Mouse (Mus musculus) forebrain, postnatal 0 days (tissue): ENCODE measurements at regions not wholly inside any gene's neighbourhood (a gene's known extent, or its start where the extent isn't known, plus 50 kb on each side); places are given as distances from the start of the nearest gene placed in this dataset.

Experiments
- ATAC-seq: fragments of 200-750 bp; cut with Nextera tagmentation; 2 replicates; pipeline ENCODE4 v1.8.0; 2017; ENCODE audit warnings: mild to moderate bottlenecking, moderate library complexity
- DNase-seq: peaks from one replicate; pipeline ENCODE4 v3.0.0-alpha.2; 2015
- H3K27ac ChIP-seq: fragments of 300-500 bp; sonication (generic); 2 replicates; pipeline ENCODE4 v1.5.1; 2014; ENCODE audit warnings: low read depth, mild to moderate bottlenecking, antibody characterized with exemption, low read length, moderate library complexity, mixed read lengths
- H3K27me3 ChIP-seq: fragments of 300-500 bp; sonication (generic); 2 replicates; pipeline ENCODE4 v1.6.1; 2014; ENCODE audit warnings: mild to moderate bottlenecking, low read length, mixed read lengths; ENCODE audit not compliant: insufficient read depth
- H3K36me3 ChIP-seq: fragments of 300-500 bp; sonication (generic); 2 replicates; pipeline ENCODE4 v1.6.1; 2014; ENCODE audit warnings: mild to moderate bottlenecking, moderate library complexity; ENCODE audit not compliant: insufficient read depth
- H3K4me1 ChIP-seq: fragments of 300-500 bp; sonication (generic); 2 replicates; pipeline ENCODE4 v1.6.1; 2014; ENCODE audit warnings: antibody characterized with exemption; ENCODE audit not compliant: insufficient read depth
- H3K4me2 ChIP-seq: fragments of 300-500 bp; sonication (generic); 2 replicates; pipeline ENCODE4 v1.6.1; 2014; ENCODE audit warnings: low read depth, mild to moderate bottlenecking, moderate library complexity
- H3K4me3 ChIP-seq: fragments of 300-500 bp; sonication (generic); 2 replicates; pipeline ENCODE4 v1.5.1; 2014; ENCODE audit warnings: low read depth, low read length, mixed read lengths
- H3K9ac ChIP-seq: fragments of 300-500 bp; sonication (generic); 2 replicates; pipeline ENCODE4 v1.6.1; 2014; ENCODE audit warnings: mild to moderate bottlenecking
- H3K9me3 ChIP-seq: fragments of 300-500 bp; sonication (generic); 2 replicates; pipeline ENCODE4 v1.6.1; 2016; ENCODE audit warnings: low read length
- CTCF ChIP-seq: sonication (generic); IDR thresholded peaks from 2 replicates; pipeline ENCODE4 v1.5.1; 2016; ENCODE audit warnings: antibody characterized with exemption, control low read depth, low read depth
- WGBS: fragments of 180-500 bp; shearing (Covaris S2); extraction: QIAGEN DNeasy Blood & Tissue Kit; methylation state at CpG from one replicate; pipeline ENCODE4 v1.1.7; 2014; 5-methylcytosine and 5-hydroxymethylcytosine counted together

GRCm38 (mm10) chr2:174858011-174858834 is 97.8 kb downstream of the Edn3 start:
- Histone ChIP-seq H3K27ac (peak overlapping the region; percentile 69), H3K4me1 (peaks cover 3% of the 10 kb centered on the region), H3K9me3 (no peaks in the 10 kb centered on the region), H3K36me3 (no peaks in the 10 kb centered on the region), H3K4me3 (no peak overlapping the region), H3K27me3 (no peaks in the 10 kb centered on the region), H3K9ac (peak overlapping the region; percentile 28; the same call in 1 of the 2 replicates), H3K4me2 (peak overlapping the region; percentile 26; the same call in 1 of the 2 replicates)
- 12% methylated on average over 15 of the region's 15 CpGs for WGBS
- TF ChIP-seq CTCF, result peak; percentile 87
- DNase-seq (peak; percentile 93), ATAC-seq (peak; percentile 96)

GRCm38 (mm10) chr2:174858835-174859215 is 98.4 kb downstream of the Edn3 start:
- Histone ChIP-seq H3K36me3 (no peaks in the 10 kb centered on the region), H3K4me2 (peak overlapping the region; percentile 26; the same call in 1 of the 2 replicates), H3K27ac (peak overlapping the region; percentile 47), H3K9ac (peak overlapping the region; percentile 28; the same call in 1 of the 2 replicates), H3K27me3 (no peaks in the 10 kb centered on the region), H3K4me3 (no peak overlapping the region), H3K9me3 (no peaks in the 10 kb centered on the region), H3K4me1 (peaks cover 3% of the 10 kb centered on the region)
- 10% methylated on average over 2 of the region's 2 CpGs for WGBS
- peak; percentile 45 for ATAC-seq
- no peak for DNase-seq
- TF ChIP-seq CTCF, result no peak

GRCm38 (mm10) chr2:174859533-174859932 is 99.1 kb downstream of the Edn3 start:
- peak overlapping the region; percentile 47 for H3K27ac ChIP-seq
- 30% methylated on average over 7 of the region's 7 CpGs for WGBS
- DNase-seq, result peak; percentile 56
- peaks cover 3% of the 10 kb centered on the region for H3K4me1 ChIP-seq
- H3K4me3 ChIP-seq, result no peak overlapping the region
- peak; percentile 65 for TF ChIP-seq CTCF
- no peak overlapping the region for H3K4me2 ChIP-seq
- no peaks in the 10 kb centered on the region for H3K27me3 ChIP-seq
- no peak for ATAC-seq
- H3K9ac ChIP-seq, result no peak overlapping the region
- no peaks in the 10 kb centered on the region for H3K36me3 ChIP-seq
- H3K9me3 ChIP-seq, result no peaks in the 10 kb centered on the region

- TF ChIP-seq CTCF, result no peak
- no peak overlapping the region for H3K9ac ChIP-seq
- H3K27ac ChIP-seq, result no peak overlapping the region
- no peaks in the 10 kb centered on the region for H3K9me3 ChIP-seq
- WGBS, result 84% methylated on average over 3 of the region's 3 CpGs
- no peak overlapping the region for H3K4me2 ChIP-seq
- H3K4me3 ChIP-seq, result no peak overlapping the region
- H3K27me3 ChIP-seq, result no peaks in the 10 kb centered on the region
- DNase-seq (no peak), ATAC-seq (no peak)
- no peaks in the 10 kb centered on the region for H3K36me3 ChIP-seq
- no peaks in the 10 kb centered on the region for H3K4me1 ChIP-seq
Observed at GRCm38 (mm10) chr2:174864657-174865056, 104.2 kb downstream of the Edn3 start.

DNA sequence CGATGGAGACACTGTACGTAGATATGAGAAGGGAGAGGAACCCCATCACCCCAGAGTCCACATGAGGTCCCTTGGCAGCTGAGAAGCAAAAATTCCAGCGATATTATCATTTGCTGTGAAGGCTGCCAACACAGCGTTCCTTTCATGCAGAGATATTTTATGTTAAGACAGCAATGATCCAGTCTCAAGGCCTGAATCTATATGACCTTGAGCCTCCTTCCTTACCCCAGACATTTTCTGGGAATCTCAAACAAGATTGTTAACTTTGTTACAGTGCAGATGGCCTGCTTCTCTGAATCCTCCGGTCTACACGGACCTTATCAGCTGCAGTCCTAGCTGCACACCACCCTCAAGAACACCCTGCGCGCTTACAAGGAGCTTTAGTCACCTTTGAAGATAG is 106.1 kb downstream of the Edn3 start:
- H3K9ac ChIP-seq, result no peak overlapping the region
- ATAC-seq (no peak), DNase-seq (no peak)
- no peak overlapping the region for H3K4me3 ChIP-seq
- H3K36me3 ChIP-seq, result no peaks in the 10 kb centered on the region
- H3K27me3 ChIP-seq, result no peaks in the 10 kb centered on the region
- H3K27ac ChIP-seq, result no peak overlapping the region
- 94% methylated on average over 8 of the region's 8 CpGs for WGBS
- H3K4me1 ChIP-seq, result no peaks in the 10 kb centered on the region
- no peak for TF ChIP-seq CTCF
- H3K4me2 ChIP-seq, result no peak overlapping the region
- no peaks in the 10 kb centered on the region for H3K9me3 ChIP-seq

DNA sequence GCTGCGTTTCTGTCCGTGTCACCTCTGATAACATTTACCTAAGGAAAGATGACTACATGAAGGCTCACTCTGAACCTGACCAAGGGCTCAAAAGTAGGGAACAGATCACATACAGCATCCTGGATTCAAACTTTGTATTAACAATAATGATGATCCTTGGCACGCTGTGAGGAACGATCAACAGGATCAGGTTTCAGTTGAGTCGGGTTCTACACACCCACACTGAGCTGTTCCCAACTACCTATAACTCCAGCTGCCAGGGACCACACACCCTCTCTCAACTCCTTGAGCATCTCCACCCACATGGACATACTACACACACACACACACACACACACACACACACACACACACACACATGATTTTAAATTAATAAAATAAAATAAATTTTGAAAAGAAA is 107.0 kb downstream of the Edn3 start:
- Histone ChIP-seq H3K4me3 (no peak overlapping the region), H3K36me3 (no peaks in the 10 kb centered on the region), H3K4me2 (no peak overlapping the region), H3K4me1 (no peaks in the 10 kb centered on the region), H3K27me3 (no peaks in the 10 kb centered on the region), H3K9ac (no peak overlapping the region), H3K27ac (no peak overlapping the region), H3K9me3 (no peaks in the 10 kb centered on the region)
- 69% methylated on average over 5 of the region's 5 CpGs for WGBS
- TF ChIP-seq CTCF, result no peak
- DNase-seq (no peak), ATAC-seq (no peak)

DNA sequence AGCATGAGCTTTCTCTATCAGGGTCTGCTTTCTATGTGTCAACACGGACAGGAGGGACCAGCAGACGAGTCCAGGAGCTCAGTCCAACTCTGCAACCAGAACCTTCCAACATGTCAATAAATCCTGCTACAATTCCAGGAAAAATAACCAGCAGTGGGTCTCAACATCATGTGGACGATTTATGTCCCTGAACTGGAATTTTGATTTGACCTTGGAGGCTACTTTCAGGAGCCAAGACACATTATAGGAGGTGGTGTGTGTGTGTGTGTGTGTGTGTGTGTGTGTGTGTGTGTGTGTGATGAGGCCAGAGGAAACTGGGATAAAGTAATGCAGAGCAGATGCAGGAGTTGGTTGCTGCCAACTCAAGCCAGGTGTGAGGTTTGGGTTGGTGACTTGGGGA is 107.8 kb downstream of the Edn3 start:
- no peaks in the 10 kb centered on the region for H3K4me1 ChIP-seq
- no peak overlapping the region for H3K27ac ChIP-seq
- 70% methylated on average over 3 of the region's 3 CpGs for WGBS
- no peak overlapping the region for H3K9ac ChIP-seq
- ATAC-seq, result no peak
- no peaks in the 10 kb centered on the region for H3K27me3 ChIP-seq
- no peak overlapping the region for H3K4me2 ChIP-seq
- TF ChIP-seq CTCF, result no peak
- no peaks in the 10 kb centered on the region for H3K36me3 ChIP-seq
- no peak for DNase-seq
- no peak overlapping the region for H3K4me3 ChIP-seq
- H3K9me3 ChIP-seq, result no peaks in the 10 kb centered on the region
